Mouse (Mus musculus) NIH3T3 (cell line): ENCODE results near the gene Lhfpl3.
A peak's percentile ranks its signal among the peaks of the same experiment; 100 is the strongest.
"Not testable (repeated sequence)": the region's sequence is repeated elsewhere in the genome, so short reads cannot be mapped to it uniquely, and the experiment has no call there.

Experiments
- DNase-seq: peaks from one replicate; pipeline ENCODE4 v3.0.0-alpha.2; 2012; ENCODE audit warnings: low read depth

Gene Lhfpl3

GRCm38 (mm10) chr5:22745885-22746532, at the start of gene Lhfpl3:
Gene Lhfpl3, plus strand, starts transcription at chr5:22746059.
- no peak for DNase-seq

DNA sequence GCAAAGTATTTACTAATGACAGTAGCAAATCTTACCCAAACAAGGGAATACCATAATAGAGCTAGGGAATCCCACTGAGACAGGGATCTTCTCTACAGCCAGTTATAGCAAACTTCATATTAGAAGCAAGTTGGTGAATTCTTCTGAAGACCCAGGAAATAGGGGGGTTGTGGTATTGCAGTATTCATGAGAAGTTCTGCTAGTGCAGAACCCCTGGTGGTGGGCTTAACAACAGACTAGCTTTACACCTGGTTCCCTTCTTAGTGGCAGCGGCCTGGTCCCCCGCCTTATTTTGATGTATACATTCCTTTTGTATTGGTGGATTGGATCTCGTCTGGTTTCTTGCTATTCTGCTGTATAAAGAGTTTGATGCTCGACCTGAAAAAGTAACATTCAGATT, 39.6 kb upstream of the Lhfpl3 start:
- not testable (repeated sequence) for DNase-seq

GRCm38 (mm10) chr5:22745529-22745884, 352 bp upstream of the Lhfpl3 start:
- no peak for DNase-seq

DNA sequence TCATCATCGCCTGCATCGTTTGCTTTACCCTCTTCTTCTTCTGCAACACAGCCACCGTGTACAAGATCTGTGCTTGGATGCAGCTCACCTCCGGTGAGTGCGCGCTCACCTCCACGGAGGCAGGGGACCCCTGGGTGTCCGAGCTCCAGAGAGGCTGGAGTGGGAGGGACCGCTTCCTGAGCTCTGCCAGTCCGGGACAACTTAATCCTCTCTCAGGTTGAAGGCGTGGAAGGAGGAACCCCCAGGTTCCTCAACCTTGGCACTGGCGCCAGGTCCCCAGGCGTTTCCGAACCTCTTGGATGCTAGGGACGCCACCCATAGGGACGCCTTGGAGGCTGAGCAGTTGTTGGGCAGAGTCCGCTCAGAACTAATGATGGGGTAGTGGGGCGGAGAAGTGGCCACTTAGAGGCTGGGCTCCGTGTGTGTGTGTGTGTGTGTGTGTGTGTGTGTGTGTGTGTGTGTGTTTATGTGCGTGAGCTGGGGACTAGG, 718 bp downstream of the Lhfpl3 start:
- DNase-seq: no peak

DNA sequence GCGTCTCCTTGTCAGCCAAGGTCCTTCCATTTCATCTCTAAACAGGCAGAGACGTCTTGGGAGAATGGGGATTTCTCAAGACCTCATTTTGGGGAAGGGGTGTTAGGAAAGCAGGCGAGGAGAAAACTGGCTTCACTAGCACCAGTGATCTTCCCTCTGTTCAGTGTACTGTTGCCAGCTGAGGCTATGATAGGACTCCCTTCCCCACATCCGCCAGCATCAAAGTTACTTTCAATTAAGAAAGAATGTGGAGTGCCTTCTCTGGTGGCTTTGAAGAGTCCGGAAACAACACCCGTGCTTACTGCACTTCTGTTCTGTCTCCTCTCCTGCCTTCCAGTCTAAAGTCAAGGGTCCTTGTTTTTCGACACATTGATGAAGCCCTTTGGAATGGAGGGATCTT, 1.4 kb downstream of the Lhfpl3 start:
- DNase-seq: no peak

DNA sequence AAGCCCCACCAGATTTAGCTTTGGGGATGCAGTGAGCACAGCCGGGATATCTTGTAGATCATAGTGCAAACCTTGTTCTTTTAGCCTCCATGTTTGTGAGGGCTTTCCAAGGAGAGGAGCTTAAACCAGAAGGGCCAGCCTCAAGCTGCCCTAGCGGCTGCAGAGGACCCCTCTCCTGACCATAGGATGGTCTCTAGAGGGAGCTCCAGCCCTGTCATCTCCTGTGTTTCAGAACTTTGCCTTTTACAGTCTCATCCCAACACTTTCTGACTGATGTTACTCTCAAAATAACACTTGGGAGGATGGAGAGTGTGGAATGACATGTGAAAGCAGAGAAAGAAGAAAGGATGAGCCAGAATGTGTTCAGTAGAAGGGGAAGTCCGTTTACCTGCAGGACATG, 11.4 kb downstream of the Lhfpl3 start:
- DNase-seq: no peak

DNA sequence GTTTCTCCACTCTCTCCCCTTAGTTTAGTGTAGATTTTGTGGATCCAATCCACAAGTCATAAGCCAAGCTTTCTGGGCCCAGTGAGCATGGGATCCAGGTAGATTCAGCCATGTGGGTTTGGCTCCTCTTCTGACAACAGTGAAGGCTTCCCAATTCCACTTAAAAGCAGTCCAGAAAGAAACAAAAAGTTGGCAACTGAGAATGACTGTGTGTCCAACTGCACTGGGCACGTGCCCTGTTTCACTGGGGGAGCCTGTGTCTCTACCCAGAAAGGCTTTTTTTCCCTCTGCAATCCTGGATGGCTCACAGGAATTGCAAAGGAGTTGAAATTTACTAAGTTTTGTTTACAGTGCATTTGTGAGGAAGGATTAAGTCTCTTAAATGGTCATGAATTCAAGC, 24.9 kb downstream of the Lhfpl3 start:
- DNase-seq: no peak

DNA sequence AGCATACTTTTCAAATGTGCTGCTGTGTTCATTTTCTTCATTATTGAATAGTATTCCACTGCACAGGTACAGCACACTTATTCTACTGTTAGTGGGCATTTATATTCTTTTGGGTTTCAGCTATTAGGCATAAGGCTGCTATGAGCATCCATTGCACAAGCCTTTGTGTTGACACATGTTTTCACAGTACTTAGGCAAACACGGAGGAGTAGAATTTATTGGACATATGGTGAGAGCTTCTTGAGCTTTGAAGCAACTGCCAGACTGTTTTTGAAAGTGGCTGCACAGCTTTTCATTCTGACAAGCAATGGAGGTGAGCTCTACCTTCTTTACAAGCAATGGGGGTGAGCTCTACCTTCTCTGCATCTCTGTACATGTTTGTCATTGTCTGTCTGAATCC, 49.5 kb downstream of the Lhfpl3 start:
- DNase-seq: no peak

DNA sequence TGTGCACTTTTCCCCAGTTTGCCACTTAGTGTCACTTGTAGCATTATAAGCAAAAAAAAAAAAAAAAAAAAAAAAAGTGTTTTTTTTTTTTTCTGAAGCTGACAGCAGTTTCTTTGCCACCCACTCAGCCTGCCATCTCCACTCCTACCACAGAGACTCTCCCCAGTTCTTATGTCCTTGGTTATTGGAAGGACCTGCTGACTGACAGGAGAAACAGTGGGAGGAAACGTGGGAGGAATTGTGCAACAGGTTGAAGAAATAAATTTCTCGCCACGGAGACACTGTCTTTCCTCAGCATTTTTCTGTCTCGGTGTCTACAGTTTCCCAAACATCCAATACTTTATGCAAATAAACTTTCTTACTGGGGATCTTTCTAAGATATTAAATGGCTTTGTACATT, 67.6 kb downstream of the Lhfpl3 start:
- DNase-seq: no peak

GRCm38 (mm10) chr5:22829822-22830450, 84.1 kb downstream of the Lhfpl3 start:
- DNase-seq: no peak

DNA sequence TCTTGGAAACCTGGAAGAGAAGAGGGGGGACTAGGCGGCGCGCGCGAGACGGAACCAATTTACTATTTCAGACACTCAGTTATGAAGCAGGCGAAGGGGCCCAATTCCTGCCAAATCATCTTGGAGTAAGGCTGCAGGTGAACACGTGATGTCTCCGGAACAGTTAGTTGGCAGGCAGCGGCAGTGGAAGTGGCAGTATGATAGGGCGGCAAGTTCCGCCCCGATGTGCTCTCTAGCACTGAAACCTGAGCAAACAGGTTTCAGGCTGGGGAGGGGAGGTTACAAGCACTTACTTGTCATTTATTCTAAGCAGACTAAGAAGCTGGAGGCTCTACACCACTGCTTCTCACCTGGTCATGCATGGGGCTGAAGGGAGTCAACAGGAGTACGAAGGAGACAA, 105.7 kb downstream of the Lhfpl3 start:
- DNase-seq: no peak

DNA sequence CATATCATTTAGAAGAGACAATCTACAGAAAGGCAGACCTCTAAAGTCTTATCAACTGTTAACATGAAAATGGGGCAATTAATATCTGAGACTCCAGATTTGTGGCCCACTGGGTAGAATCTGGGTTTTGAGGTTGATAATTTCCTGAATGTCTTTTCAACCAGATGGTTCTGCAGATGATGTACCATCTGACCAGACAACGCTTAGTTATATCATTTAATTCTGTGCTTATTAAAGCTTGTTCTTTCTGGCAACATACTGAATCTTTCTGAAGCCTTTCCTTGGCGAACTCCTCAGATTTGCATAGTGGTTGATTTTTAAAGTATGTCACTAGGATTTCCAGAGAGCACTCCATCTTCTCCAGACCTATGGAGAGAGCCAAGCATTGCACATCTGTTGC, 107.6 kb downstream of the Lhfpl3 start:
- DNase-seq: no peak

- no peak for DNase-seq
These were observed 110.6 kb downstream of the Lhfpl3 start for GRCm38 (mm10) chr5:22856480-22856879.

DNA sequence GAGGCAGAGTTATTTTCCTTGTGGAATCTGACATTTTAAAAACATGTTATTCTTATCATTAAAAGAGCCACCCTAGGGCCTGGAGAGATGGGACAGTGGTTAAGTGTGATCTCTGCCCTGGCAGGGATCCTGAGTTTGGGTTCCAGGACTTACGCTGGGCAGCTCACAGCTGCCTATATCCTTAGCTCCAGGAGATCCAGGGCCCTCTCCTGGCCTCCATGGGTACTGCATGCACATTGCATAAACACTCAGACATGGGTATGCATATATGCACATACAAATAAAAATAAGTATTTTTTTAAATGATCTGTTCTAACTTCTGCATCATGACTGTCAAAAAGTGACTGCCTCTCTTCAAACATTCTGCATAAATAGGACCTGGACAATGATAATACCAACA, 115.5 kb downstream of the Lhfpl3 start:
- DNase-seq: peak; percentile 5

DNA sequence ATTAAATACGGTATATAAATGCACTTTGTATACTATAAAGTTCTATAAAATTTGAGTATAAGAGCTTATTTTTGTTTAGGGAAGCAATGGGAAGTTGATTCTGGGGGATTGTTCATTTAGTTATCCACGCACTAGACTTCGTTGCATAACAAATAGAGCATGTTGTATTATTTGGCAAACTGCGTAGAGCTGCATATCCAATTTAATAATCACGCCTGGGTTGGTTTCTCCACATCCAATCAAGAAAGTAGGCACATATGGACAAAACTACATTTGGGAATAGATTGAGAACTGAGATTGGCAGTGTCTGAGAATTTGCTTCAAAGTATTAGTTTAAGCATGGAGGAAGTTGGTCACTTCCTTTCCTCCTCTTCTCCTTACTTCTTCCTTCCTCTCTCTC, 123.2 kb downstream of the Lhfpl3 start:
- DNase-seq: no peak

- no peak for DNase-seq
These were observed 126.6 kb downstream of the Lhfpl3 start for GRCm38 (mm10) chr5:22872417-22872816.

DNA sequence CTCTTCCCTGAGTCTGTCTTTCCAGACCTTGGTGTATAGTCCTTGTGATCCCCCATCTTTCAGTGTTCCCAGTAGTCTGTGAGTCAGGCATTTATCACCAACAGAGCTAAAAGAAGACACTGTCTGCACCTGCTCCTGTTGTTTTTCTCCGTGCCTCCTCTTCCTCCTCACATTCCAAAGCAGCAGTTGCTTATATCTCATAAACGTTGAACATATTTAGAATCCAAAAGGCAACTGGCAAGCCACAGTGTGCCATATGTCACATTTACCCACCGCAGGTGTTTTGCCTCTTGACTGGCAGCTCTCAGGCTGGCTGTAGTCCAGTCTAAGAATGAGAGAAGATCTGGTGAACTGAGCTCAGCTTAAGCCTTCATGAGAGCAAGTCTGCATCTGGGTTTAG, 142.5 kb downstream of the Lhfpl3 start:
- no peak for DNase-seq

DNA sequence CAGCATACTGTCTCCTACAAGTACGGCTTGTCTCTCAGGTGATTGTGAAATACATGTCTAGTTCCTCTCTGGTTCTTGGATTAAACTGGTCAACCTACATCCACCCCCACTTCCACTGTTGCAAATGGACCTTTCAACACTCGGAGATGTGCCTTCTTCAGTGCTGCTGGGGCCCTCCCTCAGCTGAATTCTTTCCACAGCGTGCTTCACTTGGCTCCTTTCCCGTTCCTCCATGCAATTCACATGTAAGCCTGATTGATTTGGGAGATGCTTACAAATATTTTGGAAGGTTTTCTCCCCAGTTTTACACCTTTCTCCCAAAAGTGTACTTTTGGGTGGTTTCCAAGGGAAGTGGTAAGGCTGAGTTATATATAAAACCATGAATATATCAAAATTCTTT, 143.6 kb downstream of the Lhfpl3 start:
- DNase-seq: no peak

DNA sequence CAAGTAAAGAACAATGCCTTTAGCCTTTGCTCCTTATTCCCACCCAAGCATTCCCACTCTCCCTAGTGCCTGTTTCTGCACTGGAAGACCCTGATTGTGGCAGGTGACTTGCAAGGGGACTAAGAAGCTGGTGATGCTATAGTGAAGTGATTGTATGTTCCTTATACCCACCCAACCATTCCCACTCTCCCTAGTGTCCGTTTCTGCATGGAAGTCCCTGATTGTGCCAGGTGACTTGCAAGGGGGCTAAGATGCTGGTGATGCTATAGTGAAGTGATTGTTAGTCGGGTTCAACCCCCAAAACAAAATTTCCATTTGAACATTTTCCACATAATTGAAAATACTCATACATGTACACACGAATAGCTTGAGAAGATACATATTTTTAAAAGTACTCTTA, 151.4 kb downstream of the Lhfpl3 start:
- DNase-seq: no peak

DNA sequence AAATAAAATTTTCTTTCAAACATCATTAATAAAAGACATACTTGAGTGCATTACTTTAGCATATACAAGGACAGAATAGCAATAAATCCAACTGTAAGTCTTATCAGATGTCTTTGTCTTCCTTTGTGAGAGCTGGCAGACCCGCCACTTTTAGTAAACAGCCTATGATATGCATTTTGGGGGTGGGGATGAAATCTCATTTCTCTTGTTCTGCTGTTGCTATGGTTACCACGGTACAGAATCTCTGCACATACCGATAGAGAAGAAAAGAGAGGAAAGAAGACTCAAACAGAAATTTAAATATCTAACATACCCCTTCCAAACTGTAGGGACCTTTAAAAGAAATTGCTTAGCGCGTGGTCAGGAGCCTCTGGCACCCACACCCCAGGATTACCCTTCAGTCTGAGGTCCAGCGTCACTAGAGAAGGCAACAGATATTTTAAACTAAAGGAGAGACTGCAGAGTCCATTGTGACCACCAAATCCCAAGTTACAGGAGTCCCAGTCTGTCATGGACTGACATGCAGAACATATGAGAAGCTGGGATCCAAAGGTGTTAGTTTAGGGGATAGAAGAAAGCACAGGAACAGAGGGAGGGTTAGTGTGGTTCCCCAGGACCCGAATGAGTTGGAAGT, 151.9 kb downstream of the Lhfpl3 start:
- no peak for DNase-seq

- DNase-seq: no peak
These were observed 152.7 kb downstream of the Lhfpl3 start for GRCm38 (mm10) chr5:22898593-22898992.

DNA sequence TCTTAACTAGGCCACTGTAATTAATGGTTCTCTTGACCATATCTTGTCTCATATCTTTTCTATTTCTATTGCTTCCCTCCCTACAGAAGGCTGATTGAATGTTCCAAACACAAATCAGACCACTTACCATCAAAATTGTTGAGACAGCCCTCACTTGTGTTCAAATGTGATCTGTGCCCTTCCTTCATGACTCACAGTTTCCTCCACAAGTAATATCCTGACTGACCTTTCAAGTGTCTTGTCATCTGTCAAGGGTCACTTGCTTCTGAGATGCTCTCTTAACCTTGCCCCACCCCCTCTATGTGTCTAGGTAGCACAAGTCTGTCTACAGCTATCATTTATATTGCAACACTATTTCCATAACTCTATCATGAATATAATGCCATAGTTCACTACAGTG, 154.1 kb downstream of the Lhfpl3 start:
- DNase-seq: no peak

DNA sequence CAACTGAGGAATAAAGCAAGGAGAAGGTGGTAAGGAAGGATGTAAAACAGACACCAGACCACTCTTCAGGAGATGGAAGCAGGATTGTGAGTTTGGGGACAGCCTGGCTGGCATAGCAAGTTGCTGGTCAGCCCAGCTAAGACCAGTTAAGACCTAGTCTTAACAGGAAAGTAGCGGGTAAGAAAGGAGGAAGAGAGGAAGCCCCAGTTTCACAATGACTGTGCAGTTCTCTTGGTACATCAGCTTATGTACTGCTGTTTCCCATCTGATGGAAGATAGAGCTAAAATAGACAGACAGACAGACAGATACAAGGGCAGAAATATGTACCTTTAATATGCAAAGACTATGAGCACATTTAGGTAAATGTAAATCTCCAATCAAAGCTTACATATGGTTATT, 171.3 kb downstream of the Lhfpl3 start:
- no peak for DNase-seq

GRCm38 (mm10) chr5:22926171-22926570, 180.3 kb downstream of the Lhfpl3 start:
- no peak for DNase-seq
